Mouse (Mus musculus) heart, postnatal 0 days (tissue): ENCODE measurements around the gene Akap6. TPM values are rescaled to one million over a fixed set of nuclear protein-coding genes. Genes with fewer than 3 reads are reported as not detected.

ENCODE experiments used
- ATAC-seq: fragments of 200-750 bp; cut with Nextera tagmentation; 2 replicates; pipeline ENCODE4 v1.8.0; 2017; ENCODE audit warnings: low read depth, moderate number of reproducible peaks, moderate library complexity; ENCODE audit not compliant: insufficient read depth
- DNase-seq: peaks from one replicate; pipeline ENCODE4 v3.0.0-alpha.2; 2016; ENCODE audit warnings: low spot score
- H3K27ac ChIP-seq: fragments of 300-500 bp; sonication (generic); 2 replicates; pipeline ENCODE4 v1.5.1; 2014; ENCODE audit warnings: low read depth, mild to moderate bottlenecking
- H3K27me3 ChIP-seq: fragments of 300-500 bp; sonication (generic); 2 replicates; pipeline ENCODE4 v1.6.1; 2014; ENCODE audit warnings: low read length, mixed read lengths; ENCODE audit not compliant: control insufficient read depth, insufficient read depth
- H3K36me3 ChIP-seq: fragments of 300-500 bp; sonication (generic); replicated peaks from 2 replicates; pipeline ENCODE4 v1.6.1; 2014; ENCODE audit warnings: low read length, mixed read lengths; ENCODE audit not compliant: control insufficient read depth, insufficient read depth
- H3K4me1 ChIP-seq: fragments of 300-500 bp; sonication (generic); 2 replicates; pipeline ENCODE4 v1.6.1; 2014; ENCODE audit warnings: antibody characterized with exemption; ENCODE audit not compliant: control insufficient read depth, insufficient read depth
- H3K4me2 ChIP-seq: fragments of 300-500 bp; sonication (generic); 2 replicates; pipeline ENCODE4 v1.6.1; 2014; ENCODE audit warnings: low read depth, mild to moderate bottlenecking, low read length, moderate library complexity
- H3K4me3 ChIP-seq: fragments of 300-500 bp; sonication (generic); 2 replicates; pipeline ENCODE4 v1.5.1; 2014; ENCODE audit warnings: low read depth, low read length
- H3K9ac ChIP-seq: fragments of 300-500 bp; sonication (generic); replicated peaks from 2 replicates; pipeline ENCODE4 v1.6.1; 2014; ENCODE audit warnings: low read depth, low read length, mixed read lengths
- H3K9me3 ChIP-seq: fragments of 300-500 bp; sonication (generic); replicated peaks from 2 replicates; pipeline ENCODE4 v1.6.1; 2016; ENCODE audit warnings: low read length; ENCODE audit not compliant: control insufficient read depth
- CTCF ChIP-seq: IDR thresholded peaks from 2 replicates; pipeline ENCODE4 v1.5.1; 2016; ENCODE audit warnings: antibody characterized with exemption, control low read depth, low read depth
- EP300 ChIP-seq: IDR thresholded peaks from 2 replicates; pipeline ENCODE4 v1.6.1; 2016; ENCODE audit warnings: antibody characterized with exemption, low read depth
- WGBS: fragments of 180-500 bp; shearing (Covaris S2); extraction: QIAGEN DNeasy Blood & Tissue Kit; methylation state at CpG from one replicate; pipeline ENCODE4 v1.1.7; 2014; 5-methylcytosine and 5-hydroxymethylcytosine counted together
- polyA plus RNA-seq: library from polyadenylated mRNA; unstranded; fragments of >200 nt; fragmentation: Nextera tagmentation; extraction: Ambion mirVana; gene quantifications from 2 replicates; pipeline ENCODE4 v1.2.1, GENCODE M21; 2015
- total RNA-seq: library from RNA; depleted of rRNA; stranded (reverse); fragments of >200 nt; gene quantifications from 2 replicates; pipeline ENCODE4 v1.2.3, GENCODE M21; 2014; ENCODE audit warnings: low replicate concordance; rRNA removed

The Akap6 gene
- total and polyA plus RNA-seq, 2 experiments from 2014 or later: 10.3 to 53.2 TPM

GRCm38 (mm10) chr12:53193664-53194063 lies 494.5 kb downstream of the Akap6 start:
- H3K4me3 ChIP-seq: no peak overlapping the region
- ATAC-seq (no peak), DNase-seq (no peak)
- H3K27ac ChIP-seq: no peak overlapping the region
- TF ChIP-seq EP300 (no peak), CTCF (no peak)
- H3K9ac ChIP-seq: no peak overlapping the region
- H3K4me2 ChIP-seq: no peak overlapping the region
- H3K27me3 ChIP-seq: no peaks in the 10 kb centered on the region
- H3K9me3 ChIP-seq: no peaks in the 10 kb centered on the region
- no peaks in the 10 kb centered on the region for H3K36me3 ChIP-seq
- WGBS: 76% methylated on average over 5 of the region's 5 CpGs
- no peaks in the 10 kb centered on the region for H3K4me1 ChIP-seq

Other genes with a start within 250 kb of the Akap6 start
- 54.8 and 63.2 TPM in 2 replicates for gene Arhgap5, start 195.4 kb upstream of the Akap6 start, total RNA-seq
- 23.9 and 25.0 TPM in 2 replicates for gene Arhgap5, start 195.4 kb upstream of the Akap6 start, polyA plus RNA-seq